Mouse (Mus musculus) embryo, embryonic 9.5 days (tissue): Measurements from ENCODE around the gene Sema3g.

Experiments used
- DNase-seq: peaks from one replicate; pipeline ENCODE4 v3.0.0-alpha.2; 2017; ENCODE audit errors: extremely low spot score

Gene Sema3g

DNA sequence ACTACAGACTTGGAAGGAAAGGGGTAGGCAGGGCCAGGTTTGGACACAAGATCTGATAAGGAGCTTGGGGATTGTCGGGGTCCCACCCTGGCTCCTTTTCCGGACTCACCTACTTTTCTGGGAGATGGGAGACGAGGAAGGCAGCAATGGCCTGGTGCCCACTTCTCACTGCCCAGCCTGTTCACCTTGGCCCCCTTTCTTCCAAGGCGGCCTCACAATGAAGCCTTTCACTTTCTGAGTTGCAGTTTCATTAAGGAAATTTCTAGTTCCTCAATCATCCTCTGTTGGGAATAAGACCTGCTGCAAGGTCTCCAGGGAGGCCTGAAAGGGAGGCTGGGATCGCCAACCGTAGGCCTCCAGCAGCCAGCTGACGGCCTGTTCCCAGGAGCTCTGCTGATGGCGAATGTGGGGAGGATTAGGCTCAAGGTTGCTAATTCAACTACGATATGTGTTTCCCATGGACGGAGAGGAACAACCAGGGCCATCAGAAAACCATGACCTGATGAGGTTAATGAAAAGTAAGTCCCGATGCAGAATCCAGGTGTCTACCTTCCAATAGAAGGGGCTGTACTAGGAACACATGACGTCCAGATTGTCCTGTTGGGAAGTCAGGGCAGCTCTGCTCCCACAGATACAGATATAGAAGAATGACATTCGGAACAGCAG is 14.9 kb downstream of the Sema3g start:
- DNase-seq = no peak

DNA sequence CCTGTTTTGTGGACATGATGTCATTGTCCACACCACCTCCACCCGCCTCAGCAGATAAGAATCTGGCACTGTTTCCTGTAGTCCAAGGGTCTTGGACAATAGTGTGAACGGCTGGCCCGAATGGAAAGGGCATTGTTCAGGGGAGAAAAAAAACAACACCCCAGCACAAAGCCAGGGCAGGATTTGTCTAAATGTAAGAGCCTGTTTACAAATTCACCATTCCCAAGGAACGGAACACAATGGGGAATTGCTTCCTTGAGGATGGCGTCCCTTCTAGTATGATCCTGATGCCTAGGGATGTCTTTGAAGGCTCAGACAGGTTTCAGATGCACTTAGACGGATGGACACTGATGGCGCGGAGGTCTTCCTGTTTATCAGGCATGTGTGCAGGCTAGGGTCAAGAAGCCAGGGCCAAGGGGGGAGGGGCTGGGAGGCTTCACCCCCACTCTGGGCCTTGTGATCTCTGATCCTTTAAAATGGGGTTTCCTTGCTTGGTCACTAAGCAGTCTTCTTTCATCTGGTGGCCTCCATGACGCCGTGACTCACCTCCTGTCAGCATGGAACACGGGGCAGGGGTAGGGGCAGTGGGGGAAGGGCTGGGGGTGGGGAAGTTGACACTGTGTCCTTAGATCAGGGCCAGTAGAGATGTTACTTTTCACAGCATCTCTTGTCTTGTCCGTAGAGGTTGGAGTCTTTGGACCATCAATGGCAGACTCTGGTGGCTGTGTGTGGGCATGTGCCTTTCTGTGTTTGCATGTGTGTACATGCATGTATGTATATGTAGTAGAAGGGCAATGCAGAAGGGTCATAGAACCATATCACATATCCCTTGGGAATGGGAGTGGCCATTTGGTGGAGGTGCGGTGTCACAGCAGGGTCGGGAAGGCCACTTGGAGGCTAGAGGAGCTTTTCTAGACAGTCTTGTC is 15.7 kb downstream of the Sema3g start:
- DNase-seq = no peak

DNA sequence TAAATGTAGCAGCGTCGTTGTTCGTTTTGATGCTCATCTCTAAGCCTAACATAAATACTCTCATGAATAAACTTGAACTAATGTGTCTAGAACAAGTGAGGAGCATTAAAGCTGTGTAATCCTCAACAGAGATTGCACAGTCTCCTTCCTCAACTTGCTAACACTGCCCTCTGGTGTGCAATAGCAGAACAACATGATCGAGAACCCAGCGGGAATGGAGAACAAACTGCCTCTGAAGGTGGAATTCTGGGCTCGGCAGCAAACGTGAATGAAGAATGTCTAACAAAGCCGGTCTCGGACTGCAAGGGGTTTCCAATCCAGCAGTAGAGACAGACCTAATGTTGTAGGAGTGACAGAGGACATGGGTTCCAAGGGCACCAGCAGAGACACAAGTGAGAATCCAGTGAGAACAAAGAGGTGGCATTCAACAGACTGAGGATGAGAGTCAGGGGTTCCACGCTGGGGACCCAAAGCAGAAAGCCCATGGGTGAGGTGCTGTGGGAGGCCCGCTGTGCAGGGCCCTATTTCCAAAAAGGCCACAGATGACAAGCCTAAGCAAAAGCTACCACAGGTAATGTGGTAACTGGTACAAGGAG is 16.4 kb downstream of the Sema3g start:
- DNase-seq = peak; percentile 78

DNA sequence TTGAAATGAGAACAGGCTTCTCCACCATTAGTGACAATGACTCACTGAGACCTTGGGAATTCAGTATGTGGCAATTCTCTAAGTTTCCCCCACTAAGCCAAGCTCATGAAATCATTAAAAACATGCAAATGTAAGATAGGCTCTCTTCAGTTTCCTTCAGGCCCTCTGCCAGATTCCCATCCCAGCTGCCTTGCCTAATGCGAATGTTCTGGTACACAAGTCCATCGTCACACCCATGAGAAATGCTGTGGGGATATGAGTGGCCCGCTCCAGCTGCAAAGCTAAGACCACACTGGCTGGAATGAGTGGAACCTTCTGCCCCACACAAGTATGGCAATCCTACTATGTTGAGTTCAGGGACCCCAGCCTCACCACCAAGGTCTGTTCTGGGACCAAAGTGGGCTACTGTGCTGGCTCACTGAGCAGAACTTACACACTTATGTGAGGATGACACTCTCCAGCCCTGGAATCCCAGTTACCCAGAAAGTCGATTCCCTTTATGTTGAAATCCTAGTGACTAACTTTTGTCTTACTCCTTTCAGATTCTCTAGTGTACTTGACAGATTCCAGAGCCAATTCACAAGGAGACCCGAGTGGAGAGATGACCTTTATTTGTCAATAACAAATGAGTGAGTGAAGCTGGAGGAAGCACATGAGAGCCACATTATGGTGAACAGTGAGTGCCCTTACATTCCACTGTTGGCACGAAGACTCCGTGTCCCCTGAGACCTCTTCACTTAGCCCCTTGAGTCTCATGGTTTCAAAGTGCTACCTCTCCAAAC is 19.6 kb downstream of the Sema3g start:
- DNase-seq = no peak

DNA sequence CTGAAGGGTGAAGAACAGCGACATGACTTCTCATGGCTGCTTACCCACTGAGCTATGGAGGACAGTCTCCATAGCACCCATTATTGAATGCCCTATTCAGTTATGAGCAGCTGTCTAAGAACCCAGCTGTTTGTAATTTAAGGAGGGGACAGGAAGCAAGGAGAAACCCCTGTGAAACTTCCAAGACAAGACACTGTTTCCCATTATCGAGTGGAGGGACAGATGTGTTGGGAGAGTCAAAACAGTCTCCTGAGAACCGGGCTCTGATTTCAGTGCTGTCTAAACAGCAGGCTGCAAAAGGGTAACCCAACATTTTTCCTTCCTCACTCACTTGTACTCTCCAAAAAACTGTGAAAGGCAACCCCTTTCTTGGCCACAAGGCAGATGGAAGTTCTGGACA is 22.9 kb downstream of the Sema3g start:
- DNase-seq = no peak

DNA sequence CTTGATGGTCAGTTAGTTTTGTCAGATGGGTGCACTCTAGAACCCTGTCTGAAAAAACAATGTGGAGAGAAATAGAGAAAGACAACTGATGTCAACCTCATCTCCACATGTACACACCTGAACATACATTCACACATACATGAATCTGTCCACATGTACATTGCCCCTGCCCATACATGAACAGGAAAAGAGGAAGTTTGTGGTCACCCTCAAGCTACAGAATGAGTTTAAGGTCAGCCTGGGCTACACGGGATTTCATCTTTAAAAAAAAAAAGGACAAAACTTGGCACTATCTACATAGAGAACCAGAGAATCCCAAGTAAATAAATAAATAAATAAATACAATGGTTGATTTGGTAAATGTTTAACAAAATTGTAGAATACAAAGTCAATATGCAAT is 27.1 kb downstream of the Sema3g start:
- DNase-seq = no peak

DNA sequence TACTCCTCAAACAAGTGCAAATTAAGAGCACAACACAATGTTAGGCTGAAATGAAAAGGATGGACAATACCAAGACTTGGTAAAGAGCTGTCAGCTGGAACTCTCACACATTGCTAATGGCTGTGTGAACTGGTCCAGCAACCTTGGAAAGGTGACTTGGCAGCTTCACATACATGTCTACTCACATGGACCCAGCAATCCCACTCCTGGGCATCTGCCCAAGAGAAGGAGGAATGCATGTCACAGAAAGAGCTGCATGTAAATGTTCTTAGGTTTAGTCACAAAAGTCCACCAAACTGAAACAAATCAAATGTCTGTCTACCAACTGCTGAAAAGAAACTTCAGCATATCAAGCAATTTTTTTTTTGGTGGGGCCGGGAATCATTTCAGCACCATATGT is 28.3 kb downstream of the Sema3g start:
- no peak for DNase-seq

DNA sequence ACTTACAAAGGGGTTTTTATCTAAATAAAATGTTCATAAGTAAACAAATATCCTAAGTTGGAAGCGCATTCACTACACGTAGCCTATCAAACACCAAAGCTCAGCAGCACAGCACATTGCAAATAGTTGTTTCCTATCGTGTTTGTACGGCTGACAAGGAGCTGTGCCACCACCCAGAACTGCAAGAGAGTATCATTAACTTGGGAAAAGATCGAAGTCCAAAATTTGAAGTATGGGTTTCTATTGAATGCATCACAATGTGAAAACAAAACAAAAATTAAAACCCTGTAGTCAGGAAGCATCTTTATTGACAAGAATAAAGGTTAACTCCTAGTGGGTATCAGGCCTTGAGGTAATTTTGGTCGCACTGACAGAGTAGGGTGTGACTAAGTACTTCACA is 30.7 kb downstream of the Sema3g start:
- DNase-seq = no peak

DNA sequence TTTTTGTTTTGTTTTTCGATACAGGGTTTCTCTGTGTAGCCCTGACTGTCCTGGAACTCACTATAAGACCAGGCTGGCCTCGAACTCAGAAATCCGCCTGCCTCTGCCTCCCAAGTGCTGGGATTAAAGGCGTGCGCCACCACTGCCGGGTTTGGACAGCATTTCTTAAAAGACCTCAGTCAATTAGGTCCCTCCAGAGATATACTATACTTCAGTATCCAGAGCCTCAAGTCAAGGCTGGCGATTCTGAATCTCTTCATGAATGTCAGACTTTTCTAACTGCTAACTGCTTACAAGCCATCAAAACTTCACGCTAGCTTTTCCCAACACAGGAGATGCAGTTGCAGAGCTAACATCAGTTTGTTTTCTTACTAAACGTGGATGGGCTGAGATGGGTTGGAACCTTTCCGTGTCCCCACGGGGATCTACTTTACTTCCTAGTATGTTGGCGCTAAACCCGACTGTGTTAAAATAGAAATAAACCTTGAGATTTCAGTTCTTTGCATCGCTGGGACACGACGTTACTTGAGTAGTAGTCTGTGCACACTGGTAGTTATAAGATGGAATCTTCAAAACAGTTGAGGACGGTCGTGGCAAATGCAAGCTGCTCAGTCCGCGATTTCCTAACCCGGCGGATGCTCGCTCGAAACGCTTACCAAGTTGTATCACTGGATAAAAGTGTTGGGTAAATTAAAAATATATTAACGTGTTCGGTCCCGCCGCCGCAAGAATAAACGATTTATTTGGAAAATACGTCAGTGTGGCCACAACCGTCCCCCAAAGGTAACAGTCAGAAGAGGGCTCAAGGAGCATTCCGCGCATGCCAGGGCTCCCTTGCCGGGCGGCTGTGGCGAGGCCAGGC is 32.8 kb downstream of the Sema3g start:
- no peak for DNase-seq

DNA sequence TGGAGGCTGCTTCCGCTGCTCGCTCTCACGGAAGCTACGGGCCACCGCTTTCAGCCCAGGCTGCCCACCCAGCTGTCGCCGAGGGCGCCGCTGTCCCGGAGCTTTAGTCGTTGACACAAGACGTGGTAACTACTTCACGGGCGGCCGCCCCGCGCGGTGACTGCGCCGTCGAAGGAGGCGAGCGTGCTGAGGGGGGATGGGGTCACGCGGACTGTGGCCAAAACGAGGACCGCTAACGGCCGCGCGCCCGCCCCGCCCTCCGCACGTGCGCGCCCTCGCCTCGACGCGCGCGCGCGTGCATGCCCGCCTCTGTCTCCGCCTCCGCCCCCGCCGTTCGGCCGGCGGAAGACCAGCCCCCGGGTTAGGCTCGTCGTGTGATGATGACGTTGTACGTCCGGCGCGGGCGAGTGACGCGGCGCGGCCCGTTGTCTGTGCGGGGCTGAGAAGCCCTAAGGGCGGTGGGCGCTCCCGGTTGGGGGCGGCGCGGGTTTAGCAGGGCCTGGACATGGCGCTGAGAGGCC is 33.5 kb downstream of the Sema3g start, which contains the start of the genes Phf7 and Bap1:
Phf7 (minus strand) TSS at position 234 of the 521 bp plus-strand sequence.
Bap1 (plus strand) TSS at position 367 of the 521 bp plus-strand sequence.
- peak; percentile 99 for DNase-seq

DNA sequence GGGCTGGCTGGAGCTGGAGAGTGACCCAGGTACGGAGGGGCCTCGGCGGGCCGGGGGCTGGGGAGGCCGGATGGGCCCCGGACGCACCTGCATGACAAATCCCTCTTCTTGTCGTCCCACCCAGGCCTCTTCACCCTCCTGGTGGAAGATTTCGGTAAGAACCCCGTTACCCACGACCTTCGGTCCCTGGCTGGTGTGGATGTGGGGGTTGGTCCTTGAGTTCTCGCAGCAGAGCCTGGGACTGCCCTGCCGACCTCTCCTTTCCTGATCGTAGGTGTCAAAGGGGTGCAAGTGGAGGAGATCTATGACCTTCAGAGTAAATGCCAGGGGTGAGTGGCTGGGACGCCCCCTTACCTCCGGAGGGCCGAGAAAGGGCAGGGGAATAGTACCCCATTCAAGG is 34.0 kb downstream of the Sema3g start:
- no peak for DNase-seq

DNA sequence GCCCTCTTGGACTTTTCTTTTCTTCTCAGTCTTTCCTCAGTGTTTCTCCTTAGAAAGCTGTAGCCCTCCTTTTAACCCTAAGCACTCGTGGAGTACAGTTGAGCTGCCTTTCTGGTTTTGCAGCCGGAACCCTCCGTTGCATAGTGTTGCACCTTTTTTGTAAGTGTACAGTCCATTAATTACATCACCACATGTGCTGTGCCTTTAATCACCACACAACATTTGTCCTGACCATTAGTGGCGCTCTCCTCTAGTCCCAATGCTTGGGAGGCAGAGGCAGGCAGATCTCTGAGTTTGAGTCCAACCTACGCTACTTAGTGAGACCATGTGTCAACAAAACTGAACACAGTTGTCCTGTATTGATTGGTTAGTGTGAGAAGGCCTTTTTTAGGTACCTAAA is 34.4 kb downstream of the Sema3g start:
- DNase-seq = no peak

DNA sequence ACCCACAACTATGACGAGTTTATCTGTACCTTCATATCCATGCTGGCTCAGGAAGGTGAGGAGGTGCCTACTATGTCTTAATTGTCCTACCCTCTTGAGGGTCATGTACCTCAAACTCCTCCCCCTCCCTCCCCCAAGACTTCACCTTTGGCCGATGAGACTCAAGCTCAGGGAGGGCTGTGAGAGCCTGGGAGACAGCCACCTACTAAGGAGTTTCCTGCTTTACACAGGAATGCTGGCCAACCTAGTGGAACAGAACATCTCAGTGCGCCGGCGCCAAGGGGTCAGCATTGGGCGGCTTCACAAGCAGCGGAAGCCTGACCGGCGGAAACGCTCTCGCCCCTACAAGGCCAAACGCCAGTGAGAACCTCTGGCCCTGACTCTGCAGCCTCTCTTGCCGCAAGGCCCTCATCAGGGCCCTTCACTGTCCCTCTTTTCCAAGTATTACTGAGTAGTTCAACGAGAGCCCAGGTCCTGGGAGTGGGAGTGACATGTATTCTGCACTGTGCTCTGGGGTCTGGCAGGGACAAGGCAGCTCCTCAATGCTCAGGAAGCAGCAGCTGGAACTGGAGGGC is 40.9 kb downstream of the Sema3g start:
- DNase-seq = no peak

DNA sequence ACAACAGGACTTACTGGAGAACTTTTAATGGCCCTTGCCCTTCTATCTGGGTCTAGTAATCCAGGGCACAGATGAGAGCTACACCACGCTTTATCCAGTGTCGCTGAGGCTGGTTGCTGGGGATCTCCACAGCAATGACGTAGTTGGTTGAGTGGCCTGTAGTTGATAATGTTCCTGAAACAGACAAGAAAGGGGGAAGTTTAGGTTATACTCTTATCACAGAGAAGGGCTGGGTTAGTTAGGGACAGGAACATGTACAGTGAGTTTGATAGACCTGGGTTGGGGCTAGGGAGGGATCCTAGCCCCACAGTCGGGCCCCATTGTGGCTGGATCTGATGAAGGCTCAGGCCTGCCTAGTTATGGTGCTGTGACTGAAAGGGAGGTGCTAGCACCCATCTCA is 42.7 kb downstream of the Sema3g start:
- no peak for DNase-seq

DNA sequence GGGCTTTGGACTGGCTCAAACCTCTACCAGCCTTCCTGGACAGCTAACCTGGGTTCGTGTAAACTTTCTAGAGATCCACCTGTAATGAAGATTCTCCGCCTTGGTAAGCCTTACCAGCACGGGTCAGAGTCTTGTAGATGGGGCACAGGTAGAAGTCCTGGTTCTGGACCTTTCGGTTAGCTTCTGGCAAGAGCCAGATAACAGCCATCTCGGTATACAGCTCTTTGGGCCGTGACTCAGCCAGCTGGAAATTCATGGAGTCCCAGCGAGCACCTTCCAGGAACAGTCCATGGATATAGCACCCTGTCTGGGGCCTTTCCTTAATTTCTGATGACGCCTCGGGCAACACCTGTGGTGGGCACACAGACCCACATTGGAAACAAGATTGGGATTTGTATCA is 43.3 kb downstream of the Sema3g start:
- no peak for DNase-seq

DNA sequence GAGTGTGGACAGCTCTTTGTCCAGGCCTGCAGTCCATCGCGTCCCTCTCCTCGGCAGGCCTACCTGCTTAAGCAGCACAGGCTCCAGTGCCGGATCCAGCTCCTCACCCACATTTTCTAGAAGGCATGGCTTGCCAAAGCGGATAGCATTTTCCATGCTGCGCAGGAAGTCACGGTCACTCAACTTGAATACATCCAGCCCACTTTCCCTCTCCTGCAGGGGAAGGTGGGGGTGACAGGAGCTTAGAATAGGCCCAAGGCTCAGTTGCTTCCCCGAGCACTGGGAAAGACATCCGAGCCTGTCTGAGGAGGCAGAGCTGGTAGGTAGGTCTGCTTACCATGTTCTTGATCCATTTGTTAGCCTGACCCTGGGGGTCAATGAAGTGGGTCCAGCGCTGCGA is 50.0 kb downstream of the Sema3g start:
- no peak for DNase-seq

DNA sequence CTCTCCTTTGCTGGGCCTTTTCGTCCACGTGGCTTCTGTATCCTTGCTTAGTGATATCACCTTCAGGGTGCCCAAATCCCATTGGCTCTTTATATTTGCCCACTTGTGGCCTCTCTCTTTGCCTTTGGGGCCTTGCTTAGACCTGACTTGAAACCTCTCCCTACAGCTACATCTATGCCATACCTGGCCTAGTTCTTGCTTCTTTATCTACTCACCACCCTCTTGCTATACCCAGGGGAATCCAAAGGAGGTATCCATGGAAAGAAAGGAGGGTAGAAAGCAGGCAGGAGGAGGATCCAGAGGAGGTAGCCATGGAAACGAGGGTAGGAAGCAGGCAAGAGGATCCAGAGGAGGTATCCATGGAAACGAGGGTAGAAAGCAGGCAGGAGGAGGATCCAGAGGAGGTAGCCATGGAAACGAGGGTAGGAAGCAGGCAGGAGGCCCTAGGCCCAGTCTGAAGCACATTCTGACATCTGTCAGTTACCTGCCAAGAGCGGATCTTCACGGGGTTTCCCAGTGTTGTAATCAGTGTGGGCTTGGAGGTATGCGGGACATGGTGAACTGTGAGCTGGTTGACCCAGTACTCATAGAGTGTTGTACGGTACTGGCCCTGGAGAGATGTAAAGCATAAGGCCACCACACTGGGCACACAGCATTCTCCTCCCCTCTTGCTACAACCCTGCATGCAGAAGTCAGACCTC is 50.8 kb downstream of the Sema3g start:
- DNase-seq = peak; percentile 33

DNA sequence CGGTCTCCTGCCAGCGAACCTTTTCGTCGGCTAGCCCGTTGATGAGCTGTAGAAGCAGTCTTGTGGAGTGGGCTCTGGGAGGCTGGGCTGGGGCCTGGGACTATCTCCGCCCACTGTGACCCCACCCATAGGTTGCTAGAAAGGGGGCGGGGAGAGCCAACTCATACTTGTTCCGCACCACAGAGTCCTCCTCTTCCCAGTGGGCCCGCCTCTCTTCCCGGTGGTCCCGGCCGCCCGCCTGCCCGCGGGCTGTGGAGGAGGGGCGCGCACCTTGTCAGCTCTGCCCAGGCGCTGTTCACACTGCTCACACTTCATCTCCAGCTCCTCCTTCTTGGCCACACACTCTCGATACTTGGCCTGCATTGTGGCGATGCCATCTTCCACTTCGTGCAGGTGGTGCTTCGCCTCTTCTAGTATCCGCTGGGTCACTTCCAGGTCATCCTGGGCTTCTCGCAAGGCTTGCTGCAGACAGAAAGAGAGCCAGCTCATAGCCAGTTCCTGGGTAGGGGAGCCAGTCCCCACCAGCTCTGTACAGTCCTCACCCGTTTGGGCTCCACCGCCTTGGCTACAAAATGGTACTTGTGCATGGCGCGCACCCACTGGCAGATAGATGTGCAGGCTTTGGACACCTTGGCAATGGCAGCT is 51.9 kb downstream of the Sema3g start:
- DNase-seq = peak; percentile 86

DNA sequence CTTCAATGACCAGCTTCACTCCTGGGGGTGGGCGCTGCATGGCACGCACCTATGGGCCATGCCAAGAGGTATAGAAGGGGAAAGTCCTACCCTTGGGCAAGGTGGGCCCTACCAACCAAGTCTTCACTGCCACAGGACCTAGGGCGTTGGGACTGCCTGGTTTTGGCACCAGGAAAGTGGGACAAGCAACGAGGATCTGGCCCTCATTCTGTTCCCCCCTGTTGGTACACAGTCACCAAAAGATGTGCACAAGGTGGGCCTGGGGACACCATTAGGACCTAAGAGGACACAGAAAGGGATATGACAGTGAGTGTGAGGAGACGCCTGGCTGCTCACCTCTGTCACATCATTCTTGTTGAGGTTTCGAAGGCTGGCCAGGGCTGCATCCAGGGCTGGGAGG is 53.5 kb downstream of the Sema3g start:
- no peak for DNase-seq
